Mouse (Mus musculus) midbrain, embryonic 14.5 days (tissue): ENCODE results near the gene Pum1. TPM values are rescaled to one million over a fixed set of nuclear protein-coding genes. Genes with fewer than 3 reads are reported as not detected.
A peak's percentile ranks its signal among the peaks of the same experiment; 100 is the strongest.
"Not testable (repeated sequence)": the region's sequence is repeated elsewhere in the genome, so short reads cannot be mapped to it uniquely, and the experiment has no call there.

Experiments used
- ATAC-seq: fragments of 200-750 bp; cut with Nextera tagmentation; 2 replicates; pipeline ENCODE4 v1.8.0; 2017; ENCODE audit warnings: moderate number of reproducible peaks, moderate library complexity; ENCODE audit not compliant: low FRiP score, low TSS enrichment
- DNase-seq: peaks from one replicate; pipeline ENCODE4 v3.0.0-alpha.2; 2015
- H3K27ac ChIP-seq: fragments of 300-500 bp; sonication (generic); replicated peaks from 2 replicates; pipeline ENCODE4 v1.5.1; 2014; ENCODE audit warnings: mild to moderate bottlenecking, low read depth, low read length, moderate library complexity
- H3K27me3 ChIP-seq: fragments of 300-500 bp; sonication (generic); 2 replicates; pipeline ENCODE4 v1.6.1; 2014; ENCODE audit warnings: low read length, control low read depth, mixed read lengths; ENCODE audit not compliant: control insufficient read depth, insufficient read depth
- H3K36me3 ChIP-seq: fragments of 300-500 bp; sonication (generic); 2 replicates; pipeline ENCODE4 v1.6.1; 2014; ENCODE audit warnings: low read length, control low read depth; ENCODE audit not compliant: control insufficient read depth, insufficient read depth
- H3K4me1 ChIP-seq: fragments of 300-500 bp; sonication (generic); 2 replicates; pipeline ENCODE4 v1.6.1; 2014; ENCODE audit warnings: mild to moderate bottlenecking, antibody characterized with exemption, low read length, control low read depth; ENCODE audit not compliant: control insufficient read depth, insufficient read depth
- H3K4me2 ChIP-seq: fragments of 300-500 bp; sonication (generic); 2 replicates; pipeline ENCODE4 v1.6.1; 2014; ENCODE audit warnings: mild to moderate bottlenecking, low read length, moderate library complexity
- H3K4me3 ChIP-seq: fragments of 300-500 bp; sonication (generic); replicated peaks from 2 replicates; pipeline ENCODE4 v1.5.1; 2014; ENCODE audit warnings: low read depth, low read length
- H3K9ac ChIP-seq: fragments of 300-500 bp; sonication (generic); replicated peaks from 2 replicates; pipeline ENCODE4 v1.6.1; 2014; ENCODE audit warnings: mild to moderate bottlenecking, low read length, moderate library complexity
- H3K9me3 ChIP-seq: fragments of 300-500 bp; sonication (generic); 2 replicates; pipeline ENCODE4 v1.6.1; 2016; ENCODE audit warnings: low read length, control low read depth, mixed read lengths; ENCODE audit not compliant: control insufficient read depth
- WGBS: fragments of 180-500 bp; shearing (Covaris S2); extraction: QIAGEN DNeasy Blood & Tissue Kit; methylation state at CpG from one replicate; pipeline ENCODE4 v1.1.7; 2014; 5-methylcytosine and 5-hydroxymethylcytosine counted together
- polyA plus RNA-seq: library from polyadenylated mRNA; unstranded; fragments of >200 nt; fragmentation: Nextera tagmentation; extraction: Ambion mirVana; gene quantifications from 2 replicates; pipeline ENCODE4 v1.2.1, GENCODE M21; 2014

Gene Pum1
- polyA plus RNA-seq: 91.3 and 116 TPM in 2 replicates

DNA sequence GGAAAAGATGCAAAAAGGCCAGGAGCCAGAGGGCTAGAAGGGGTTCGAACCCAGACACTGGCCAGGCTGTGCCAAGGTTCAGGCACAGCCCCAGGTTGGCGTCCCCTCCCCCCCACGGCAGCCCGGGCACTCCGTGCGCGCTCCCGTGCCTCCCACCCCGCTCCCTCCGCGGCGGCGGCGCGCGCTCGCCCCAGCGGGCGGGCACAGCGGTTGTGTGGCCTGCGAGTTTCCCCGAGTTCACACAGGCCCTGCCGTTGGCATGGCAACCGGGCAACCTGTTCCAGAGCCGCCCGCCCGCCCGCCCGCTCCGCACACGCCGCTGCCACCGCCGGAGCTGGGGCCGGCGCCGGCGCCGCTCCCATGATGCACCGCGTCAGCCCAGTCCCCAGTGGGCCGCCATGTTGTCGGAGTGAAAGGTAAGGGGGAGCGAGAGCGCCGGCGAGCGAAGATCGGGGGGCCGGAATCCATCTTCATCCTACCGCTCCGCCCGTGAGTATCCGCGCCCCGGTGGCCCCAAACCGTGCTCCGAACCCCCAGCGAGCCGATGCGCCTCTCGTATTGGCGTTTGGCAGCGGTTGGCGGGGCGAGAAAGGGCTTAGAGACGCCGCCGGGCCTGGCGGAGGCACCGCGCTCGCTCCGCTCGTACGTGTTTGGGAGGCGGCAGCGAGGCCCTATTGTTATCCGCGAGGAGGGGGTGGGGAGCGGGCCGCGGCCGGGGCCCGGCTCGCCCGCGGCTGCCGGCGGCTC is at the start of gene Pum1:
TSS of gene Pum1 (plus strand) at position 343 of the 747 bp plus-strand sequence.
- WGBS: under 1% methylated on average over 90 of the region's 90 CpGs
- ATAC-seq (peak; percentile 94), DNase-seq (peak; percentile 98)
- Histone ChIP-seq H3K9ac (peak within 1 kb of the TSS; percentile 97), H3K9me3 (no peaks in the 10 kb centered on the region), H3K27me3 (no peaks in the 10 kb centered on the region), H3K36me3 (no peaks in the 10 kb centered on the region), H3K4me2 (peak within 1 kb of the TSS; percentile 90), H3K27ac (peak within 1 kb of the TSS; percentile 98), H3K4me1 (peaks cover 26% of the 10 kb centered on the region), H3K4me3 (peak within 1 kb of the TSS; percentile 96)

DNA sequence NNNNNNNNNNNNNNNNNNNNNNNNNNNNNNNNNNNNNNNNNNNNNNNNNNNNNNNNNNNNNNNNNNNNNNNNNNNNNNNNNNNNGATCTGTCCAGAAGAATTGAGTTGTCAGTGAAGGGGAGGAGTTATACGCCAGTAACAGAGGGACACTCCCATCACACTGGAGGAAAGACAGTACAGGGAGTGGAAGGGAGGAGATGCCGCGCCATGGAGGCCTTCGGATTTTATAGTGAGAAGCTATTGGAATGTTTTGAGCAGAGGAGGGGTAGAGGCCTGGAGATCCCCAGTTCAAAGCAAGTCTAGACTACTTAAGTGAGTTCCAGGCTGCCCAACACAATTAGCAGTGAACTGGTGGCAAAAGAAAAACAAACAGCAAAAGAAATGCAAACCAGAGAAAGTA is 33.7 kb upstream of the Pum1 start:
- H3K4me2 ChIP-seq: peak overlapping the region; percentile 35
- no peaks in the 10 kb centered on the region for H3K9me3 ChIP-seq
- no peaks in the 10 kb centered on the region for H3K4me1 ChIP-seq
- WGBS: 0% methylated on average over 4 of the region's 4 CpGs
- no peaks in the 10 kb centered on the region for H3K27me3 ChIP-seq
- no peak overlapping the region for H3K4me3 ChIP-seq
- H3K27ac ChIP-seq: peak overlapping the region; percentile 52; the same call in 1 of the 2 replicates
- ATAC-seq: no peak
- H3K36me3 ChIP-seq: no peaks in the 10 kb centered on the region
- DNase-seq: peak; percentile 35
- H3K9ac ChIP-seq: no peak overlapping the region

DNA sequence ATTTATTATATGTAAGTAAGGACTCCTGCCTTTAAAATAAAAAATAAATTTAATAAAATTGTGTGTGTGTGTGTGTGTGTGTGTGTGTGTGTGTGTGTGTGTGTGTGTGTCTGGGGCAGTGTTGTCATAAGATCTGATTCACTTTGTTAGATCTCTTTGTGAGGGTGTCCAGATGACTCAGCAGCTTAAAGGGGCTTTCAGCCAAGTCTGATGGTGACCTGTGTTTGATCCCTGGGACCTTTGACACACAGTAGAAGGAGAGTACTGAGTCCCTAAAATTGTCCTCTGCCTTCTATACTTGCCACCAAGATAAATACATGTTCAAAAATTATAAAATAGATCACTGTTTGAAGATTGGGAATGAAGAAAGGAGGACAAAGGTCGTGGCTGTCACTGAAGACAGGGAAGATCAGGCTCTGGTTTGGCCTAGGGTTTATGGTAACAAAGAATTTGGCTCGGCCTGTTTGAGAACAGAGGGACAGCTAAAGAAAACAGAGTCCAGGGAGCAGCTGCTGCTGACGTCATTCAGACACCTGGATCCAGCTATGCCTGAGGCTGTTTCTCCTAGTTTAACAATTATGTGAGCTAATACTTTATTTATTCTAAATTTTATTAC is 32.8 kb upstream of the Pum1 start:
- H3K9ac ChIP-seq: no peak overlapping the region
- H3K4me3 ChIP-seq: no peak overlapping the region
- WGBS: 42% methylated on average over 3 of the region's 3 CpGs
- DNase-seq (no peak), ATAC-seq (no peak)
- no peaks in the 10 kb centered on the region for H3K27me3 ChIP-seq
- H3K4me2 ChIP-seq: no peak overlapping the region
- no peaks in the 10 kb centered on the region for H3K36me3 ChIP-seq
- H3K9me3 ChIP-seq: no peaks in the 10 kb centered on the region
- H3K4me1 ChIP-seq: no peaks in the 10 kb centered on the region
- no peak overlapping the region for H3K27ac ChIP-seq

DNA sequence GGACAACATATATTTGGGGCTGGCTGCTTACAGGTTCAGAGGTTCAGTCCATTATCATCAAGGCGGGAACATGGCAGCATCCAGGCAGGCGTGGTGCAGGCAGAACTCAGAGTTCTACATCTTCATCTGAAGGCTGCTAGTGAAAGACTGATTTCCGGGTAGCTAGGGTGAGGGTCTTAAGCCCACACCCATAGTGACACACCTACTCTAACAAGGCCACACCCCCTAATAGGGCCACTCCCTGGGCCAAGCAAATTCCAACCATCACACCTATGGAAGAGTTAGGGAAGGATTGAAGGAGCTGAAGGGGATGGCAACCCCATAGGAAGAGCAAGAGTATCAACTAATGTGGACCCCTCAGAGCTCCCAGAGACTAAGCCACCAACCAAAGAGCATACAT is 28.0 kb upstream of the Pum1 start:
- H3K9me3 ChIP-seq, H3K4me1 ChIP-seq, H3K4me2 ChIP-seq, DNase-seq, H3K27ac ChIP-seq, H3K9ac ChIP-seq, ATAC-seq, H3K27me3 ChIP-seq, H3K36me3 ChIP-seq, H3K4me3 ChIP-seq: not testable (repeated sequence)
- WGBS: 90% methylated on average over 3 of the region's 3 CpGs

DNA sequence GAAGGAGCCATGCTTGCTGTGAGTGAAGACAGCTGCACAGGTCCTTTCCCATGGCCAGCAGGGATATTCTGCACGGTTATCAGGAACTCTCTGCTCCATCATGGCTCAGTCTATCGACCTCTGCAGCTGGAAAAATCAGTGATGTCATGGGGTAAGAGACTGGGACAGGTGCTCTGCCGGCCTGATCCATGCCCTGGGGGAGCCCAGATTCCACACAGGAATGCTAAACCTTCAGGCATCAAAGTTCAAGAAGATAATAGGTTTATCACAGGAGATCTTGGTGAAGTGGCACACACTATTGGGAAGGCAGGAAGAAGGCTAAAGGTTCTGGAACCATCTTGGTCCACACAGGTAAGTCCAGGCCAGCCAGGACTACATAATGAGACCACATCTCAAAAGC is 26.4 kb upstream of the Pum1 start:
- Histone ChIP-seq H3K36me3 (no peaks in the 10 kb centered on the region), H3K4me1 (no peaks in the 10 kb centered on the region), H3K4me3 (no peak overlapping the region), H3K9ac (no peak overlapping the region), H3K4me2 (no peak overlapping the region), H3K27me3 (no peaks in the 10 kb centered on the region), H3K9me3 (no peaks in the 10 kb centered on the region), H3K27ac (no peak overlapping the region)
- ATAC-seq (no peak), DNase-seq (no peak)
- WGBS: 73% methylated on average over 3 of the region's 3 CpGs

DNA sequence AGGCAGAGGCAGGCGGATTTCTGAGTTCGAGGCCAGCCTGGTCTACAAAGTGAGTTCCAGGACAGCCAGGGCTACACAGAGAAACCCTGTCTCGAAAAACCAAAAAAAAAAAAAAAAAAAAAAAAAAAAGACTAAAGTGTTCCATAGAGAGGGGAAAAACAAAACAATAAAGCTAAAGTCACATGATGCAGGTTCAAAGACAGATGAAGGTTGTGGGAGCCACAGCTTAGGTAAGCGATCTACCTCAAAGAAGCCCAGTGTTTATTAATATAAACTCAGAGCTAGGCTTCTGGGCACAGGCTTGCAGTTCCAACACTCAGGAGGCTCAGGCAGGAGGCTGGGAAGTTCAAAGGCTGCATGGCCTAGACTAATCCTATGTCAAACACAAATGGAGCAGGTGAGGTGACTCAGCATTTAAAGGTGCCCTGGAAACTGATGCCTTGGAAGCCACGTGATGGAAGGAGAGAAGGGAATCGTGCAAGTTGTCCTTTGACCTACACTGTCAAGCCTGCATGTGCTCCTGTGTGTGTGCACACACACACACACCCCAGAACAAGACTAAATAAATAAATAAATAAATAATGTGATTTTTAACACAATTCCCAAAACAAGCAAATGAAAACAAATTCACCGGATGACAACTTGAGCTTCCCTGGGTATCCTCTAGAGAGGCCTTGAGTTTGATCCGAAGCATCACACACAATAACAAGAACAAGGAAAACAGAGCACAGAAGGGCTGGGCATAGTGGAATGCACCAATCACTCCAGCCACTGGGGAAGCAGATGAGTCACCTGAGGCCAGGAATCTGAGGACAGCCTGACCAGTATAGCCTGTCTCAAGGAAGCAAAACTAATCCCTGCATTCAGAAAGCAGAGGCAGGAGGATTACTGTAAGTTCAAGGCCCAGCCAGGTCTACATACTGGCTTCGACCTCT is 25.4 kb upstream of the Pum1 start:
- WGBS: 84% methylated on average over 8 of the region's 9 CpGs
- Histone ChIP-seq H3K4me1 (no peaks in the 10 kb centered on the region), H3K27ac (no peak overlapping the region), H3K4me2 (no peak overlapping the region), H3K36me3 (no peaks in the 10 kb centered on the region), H3K9ac (no peak overlapping the region), H3K9me3 (no peaks in the 10 kb centered on the region), H3K4me3 (no peak overlapping the region), H3K27me3 (no peaks in the 10 kb centered on the region)
- DNase-seq: no peak
- no peak for ATAC-seq

DNA sequence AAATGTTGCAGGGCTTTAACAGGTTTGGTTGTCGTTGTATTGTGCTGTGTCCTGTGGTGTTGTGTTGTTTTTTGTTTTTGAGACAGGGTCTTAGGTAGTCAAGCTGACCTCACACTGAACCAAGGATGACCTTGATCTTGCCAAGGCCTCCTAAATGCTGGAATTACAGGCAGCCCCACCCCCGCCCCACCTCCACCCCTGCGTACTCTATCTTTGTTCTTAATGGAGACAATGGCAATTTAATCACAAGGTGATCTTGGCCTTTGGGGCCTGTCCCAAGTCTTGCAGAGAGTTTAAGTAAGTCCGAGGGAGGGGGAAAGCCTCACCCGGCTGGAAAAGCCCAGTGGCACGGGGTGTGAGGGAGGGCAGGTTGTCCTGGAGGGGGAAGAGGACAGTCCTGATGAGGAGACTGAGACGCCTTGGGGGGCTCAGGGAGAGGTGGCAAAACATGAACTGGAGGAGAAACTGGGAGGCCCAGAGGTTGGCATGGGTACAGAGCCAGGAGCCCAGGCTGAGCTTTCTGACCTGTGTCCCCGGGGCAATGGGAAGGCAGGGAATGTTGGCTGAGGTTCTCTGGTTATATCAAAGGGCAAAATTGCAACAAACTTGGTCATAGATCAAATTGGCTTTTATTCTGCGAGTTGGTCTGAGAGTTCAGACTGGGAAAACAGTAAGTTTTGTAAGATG is 22.9 kb upstream of the Pum1 start:
- WGBS: 73% methylated on average over 9 of the region's 9 CpGs
- Histone ChIP-seq H3K4me3 (no peak overlapping the region), H3K9ac (no peak overlapping the region), H3K4me1 (no peaks in the 10 kb centered on the region), H3K27me3 (no peaks in the 10 kb centered on the region), H3K9me3 (no peaks in the 10 kb centered on the region), H3K27ac (no peak overlapping the region), H3K36me3 (no peaks in the 10 kb centered on the region), H3K4me2 (no peak overlapping the region)
- no peak for ATAC-seq
- DNase-seq: no peak

DNA sequence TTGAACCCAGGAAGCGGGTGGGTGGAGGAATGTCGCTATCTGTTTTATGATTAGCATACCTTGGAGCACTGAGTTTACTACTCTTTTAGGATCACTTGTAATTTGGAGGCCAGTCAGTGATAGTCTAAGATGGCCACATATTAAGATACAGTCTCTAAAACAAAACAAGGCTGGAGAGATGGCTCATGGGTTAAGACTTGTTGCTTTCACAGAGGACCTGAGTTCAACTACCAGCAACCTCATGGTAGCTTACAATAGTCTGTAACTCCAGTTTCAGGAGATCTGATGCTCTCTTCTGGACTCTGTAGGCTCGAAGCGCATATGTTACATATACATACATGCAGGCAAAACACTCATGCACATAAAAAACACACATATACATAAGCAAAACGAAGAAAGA is 20.7 kb upstream of the Pum1 start:
- H3K4me3 ChIP-seq: no peak overlapping the region
- H3K9me3 ChIP-seq: no peaks in the 10 kb centered on the region
- no peak overlapping the region for H3K9ac ChIP-seq
- no peak overlapping the region for H3K27ac ChIP-seq
- no peaks in the 10 kb centered on the region for H3K4me1 ChIP-seq
- DNase-seq: no peak
- H3K4me2 ChIP-seq: no peak overlapping the region
- H3K27me3 ChIP-seq: no peaks in the 10 kb centered on the region
- no peak for ATAC-seq
- 87% methylated on average over 5 of the region's 5 CpGs for WGBS
- H3K36me3 ChIP-seq: no peaks in the 10 kb centered on the region
